Mouse (Mus musculus) heart, embryonic 16.5 days (tissue): Measurements from ENCODE around the gene Kctd19. TPM values are rescaled to one million over a fixed set of nuclear protein-coding genes. Genes with fewer than 3 reads are reported as not detected.

Experiments
- ATAC-seq: fragments of 200-750 bp; cut with Nextera tagmentation; replicated peaks from 2 replicates; pipeline ENCODE4 v1.8.0; 2017; ENCODE audit warnings: moderate number of reproducible peaks; ENCODE audit not compliant: insufficient read depth, low FRiP score; ENCODE audit errors: extremely low read depth
- H3K27ac ChIP-seq: fragments of 300-500 bp; sonication (generic); 2 replicates; pipeline ENCODE4 v1.5.1; 2014; ENCODE audit warnings: mild to moderate bottlenecking, low read length, control low read depth, moderate library complexity
- H3K27me3 ChIP-seq: fragments of 300-500 bp; sonication (generic); 2 replicates; pipeline ENCODE4 v1.6.1; 2014; ENCODE audit warnings: low read length, mixed read lengths; ENCODE audit not compliant: control insufficient read depth, insufficient read depth
- H3K36me3 ChIP-seq: fragments of 300-500 bp; sonication (generic); 2 replicates; pipeline ENCODE4 v1.6.1; 2014; ENCODE audit not compliant: control insufficient read depth, insufficient read depth
- H3K4me1 ChIP-seq: fragments of 300-500 bp; sonication (generic); 2 replicates; pipeline ENCODE4 v1.6.1; 2014; ENCODE audit warnings: low read length, mixed read lengths; ENCODE audit not compliant: control insufficient read depth, insufficient read depth
- H3K4me2 ChIP-seq: fragments of 300-500 bp; sonication (generic); 2 replicates; pipeline ENCODE4 v1.6.1; 2014; ENCODE audit warnings: low read depth, mild to moderate bottlenecking, control low read depth, low read length
- H3K4me3 ChIP-seq: fragments of 300-500 bp; sonication (generic); 2 replicates; pipeline ENCODE4 v1.5.1; 2014; ENCODE audit warnings: mild to moderate bottlenecking, control low read depth, low read length
- H3K9ac ChIP-seq: fragments of 300-500 bp; sonication (generic); 2 replicates; pipeline ENCODE4 v1.6.1; 2014; ENCODE audit warnings: low read length, control low read depth
- H3K9me3 ChIP-seq: fragments of 300-500 bp; sonication (generic); replicated peaks from 2 replicates; pipeline ENCODE4 v1.6.1; 2016; ENCODE audit warnings: low read length; ENCODE audit not compliant: control insufficient read depth
- WGBS: fragments of 180-500 bp; shearing (Covaris S2); extraction: QIAGEN DNeasy Blood & Tissue Kit; methylation state at CpG from one replicate; pipeline ENCODE4 v1.1.7; 2014; 5-methylcytosine and 5-hydroxymethylcytosine counted together
- polyA plus RNA-seq: library from polyadenylated mRNA; unstranded; fragments of >200 nt; fragmentation: Nextera tagmentation; extraction: Ambion mirVana; gene quantifications from 2 replicates; pipeline ENCODE4 v1.2.1, GENCODE M21; 2015

Kctd19 gene
- polyA plus RNA-seq, 1 experiment from 2014 or later: 0.07 TPM

- Histone ChIP-seq H3K27me3 (no peaks in the 10 kb centered on the region; the same call in 1 of the 2 replicates), H3K36me3 (no peaks in the 10 kb centered on the region), H3K4me2 (peak overlapping the region; percentile 22; the same call in 1 of the 2 replicates), H3K27ac (no peak overlapping the region), H3K9ac (no peak overlapping the region), H3K4me1 (no peaks in the 10 kb centered on the region), H3K4me3 (no peak overlapping the region), H3K9me3 (no peaks in the 10 kb centered on the region)
- 38% methylated on average over 4 of the region's 4 CpGs for WGBS
- no peak for ATAC-seq
These were observed 32.8 kb upstream of the Kctd19 start for GRCm38 (mm10) chr8:105446127-105446552.

- no peaks in the 10 kb centered on the region for H3K9me3 ChIP-seq
- H3K27ac ChIP-seq: 0 out of 2 replicates have a peak overlapping the region, but pooled peaks have one; percentile 16
- no peak overlapping the region for H3K9ac ChIP-seq
- H3K36me3 ChIP-seq: no peaks in the 10 kb centered on the region
- no peaks in the 10 kb centered on the region; the same call in 1 of the 2 replicates for H3K27me3 ChIP-seq
- no peak overlapping the region for H3K4me3 ChIP-seq
- 34% methylated on average over 11 of the region's 11 CpGs for WGBS
- H3K4me1 ChIP-seq: no peaks in the 10 kb centered on the region
- ATAC-seq: no peak
- no peak overlapping the region for H3K4me2 ChIP-seq
These were observed 32.2 kb upstream of the Kctd19 start for GRCm38 (mm10) chr8:105445296-105446126.

- no peaks in the 10 kb centered on the region for H3K9me3 ChIP-seq
- no peak overlapping the region for H3K9ac ChIP-seq
- no peaks in the 10 kb centered on the region for H3K4me1 ChIP-seq
- H3K36me3 ChIP-seq: no peaks in the 10 kb centered on the region
- H3K27me3 ChIP-seq: no peaks in the 10 kb centered on the region; the same call in 1 of the 2 replicates
- no peak overlapping the region for H3K4me3 ChIP-seq
- WGBS: 88% methylated on average over 5 of the region's 5 CpGs
- ATAC-seq: no peak
- H3K27ac ChIP-seq: no peak overlapping the region
- no peak overlapping the region for H3K4me2 ChIP-seq
These were observed 29.4 kb upstream of the Kctd19 start for GRCm38 (mm10) chr8:105442661-105443060.

- Histone ChIP-seq H3K4me1 (peaks cover 6% of the 10 kb centered on the region; the same call in 1 of the 2 replicates), H3K9me3 (no peaks in the 10 kb centered on the region), H3K27me3 (no peaks in the 10 kb centered on the region; the same call in 1 of the 2 replicates), H3K4me3 (no peak overlapping the region), H3K27ac (no peak overlapping the region), H3K36me3 (no peaks in the 10 kb centered on the region), H3K9ac (no peak overlapping the region), H3K4me2 (no peak overlapping the region)
- no peak for ATAC-seq
- 12% methylated on average over 6 of the region's 6 CpGs for WGBS
These were observed 28.1 kb upstream of the Kctd19 start for GRCm38 (mm10) chr8:105441433-105441832.

- Histone ChIP-seq H3K4me1 (peaks cover 6% of the 10 kb centered on the region; the same call in 1 of the 2 replicates), H3K27ac (no peak overlapping the region), H3K27me3 (no peaks in the 10 kb centered on the region), H3K36me3 (no peaks in the 10 kb centered on the region), H3K4me2 (no peak overlapping the region), H3K4me3 (no peak overlapping the region), H3K9ac (no peak overlapping the region), H3K9me3 (no peaks in the 10 kb centered on the region)
- ATAC-seq: no peak
- WGBS: 48% methylated on average over 5 of the region's 5 CpGs
These were observed 25.6 kb upstream of the Kctd19 start for GRCm38 (mm10) chr8:105438865-105439264.

GRCm38 (mm10) chr8:105437078-105437748, 23.9 kb upstream of the Kctd19 start:
- Histone ChIP-seq H3K36me3 (no peaks in the 10 kb centered on the region), H3K9me3 (no peaks in the 10 kb centered on the region), H3K4me3 (no peak overlapping the region), H3K9ac (no peak overlapping the region), H3K4me2 (no peak overlapping the region), H3K4me1 (peaks cover 6% of the 10 kb centered on the region; the same call in 1 of the 2 replicates), H3K27me3 (no peaks in the 10 kb centered on the region), H3K27ac (no peak overlapping the region)
- ATAC-seq: peak; percentile 55; the same call in 1 of the 2 replicates
- WGBS: 60% methylated on average over 5 of the region's 5 CpGs

- no peak overlapping the region for H3K4me3 ChIP-seq
- H3K36me3 ChIP-seq: no peaks in the 10 kb centered on the region
- H3K4me1 ChIP-seq: peaks cover 6% of the 10 kb centered on the region; the same call in 1 of the 2 replicates
- no peak for ATAC-seq
- no peaks in the 10 kb centered on the region for H3K27me3 ChIP-seq
- no peak overlapping the region for H3K9ac ChIP-seq
- 73% methylated on average over 5 of the region's 5 CpGs for WGBS
- H3K27ac ChIP-seq: no peak overlapping the region
- no peak overlapping the region for H3K4me2 ChIP-seq
- H3K9me3 ChIP-seq: no peaks in the 10 kb centered on the region
These were observed 22.9 kb upstream of the Kctd19 start for GRCm38 (mm10) chr8:105436218-105436617.

- no peak overlapping the region for H3K9ac ChIP-seq
- no peaks in the 10 kb centered on the region for H3K27me3 ChIP-seq
- H3K4me1 ChIP-seq: peaks cover 6% of the 10 kb centered on the region; the same call in 1 of the 2 replicates
- no peaks in the 10 kb centered on the region for H3K36me3 ChIP-seq
- H3K4me2 ChIP-seq: no peak overlapping the region
- H3K27ac ChIP-seq: no peak overlapping the region
- WGBS: 64% methylated on average over 5 of the region's 5 CpGs
- H3K9me3 ChIP-seq: no peaks in the 10 kb centered on the region
- no peak overlapping the region for H3K4me3 ChIP-seq
- ATAC-seq: no peak
These were observed 20.8 kb upstream of the Kctd19 start for GRCm38 (mm10) chr8:105434136-105434535.

GRCm38 (mm10) chr8:105433511-105433910, 20.2 kb upstream of the Kctd19 start:
- H3K9ac ChIP-seq: no peak overlapping the region
- H3K4me1 ChIP-seq: peaks cover 6% of the 10 kb centered on the region; the same call in 1 of the 2 replicates
- H3K9me3 ChIP-seq: no peaks in the 10 kb centered on the region
- 47% methylated on average over 5 of the region's 5 CpGs for WGBS
- no peak overlapping the region for H3K27ac ChIP-seq
- H3K4me2 ChIP-seq: no peak overlapping the region
- no peak overlapping the region for H3K4me3 ChIP-seq
- no peak for ATAC-seq
- H3K27me3 ChIP-seq: no peaks in the 10 kb centered on the region
- no peaks in the 10 kb centered on the region for H3K36me3 ChIP-seq
